Mouse (Mus musculus): ENCODE data around the gene Ppp5c. TPM values are rescaled to one million over a fixed set of nuclear protein-coding genes. Genes with fewer than 3 reads are reported as not detected.

Gene Ppp5c
- total and polyA plus RNA-seq, 3 experiments = 94.2 to 249 (median 178) TPM

DNA sequence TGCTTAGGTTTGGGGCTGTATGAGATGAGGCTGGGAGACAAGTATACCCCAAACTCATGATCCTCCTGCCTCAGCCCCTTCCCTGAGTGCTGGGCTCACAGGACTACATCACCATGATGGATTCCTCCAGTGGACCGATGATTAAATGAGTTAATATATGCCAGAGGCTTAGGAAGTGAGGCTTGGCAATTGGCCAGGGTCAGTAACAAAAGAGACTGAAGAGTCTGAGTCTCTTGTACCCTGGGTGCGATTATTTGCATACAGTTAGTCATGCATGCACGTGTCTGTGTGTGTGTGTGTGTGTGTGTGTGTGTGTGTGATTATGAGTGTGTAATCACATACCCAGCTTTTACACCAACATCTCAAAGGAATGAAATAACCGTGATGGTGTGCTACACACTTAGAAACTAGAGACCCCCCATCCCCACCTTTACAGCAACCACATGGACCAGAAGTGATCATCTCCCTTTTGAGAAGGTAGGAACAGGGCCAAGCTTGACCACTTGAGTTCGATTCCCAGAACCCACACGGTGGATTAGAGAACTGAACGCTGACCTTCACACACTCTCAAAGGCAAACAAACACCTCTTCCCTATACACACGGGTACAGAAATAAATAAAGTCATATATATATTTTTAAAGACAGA, 31.2 kb upstream of the Ppp5c start (continued):
- TF ChIP-seq POLR2AphosphoS2 (IDR thresholded peaks at IDR 0.05; ENCODE audit: low read length) (peak; percentile 61; the same call in 1 of the 2 replicates), NRF1 (IDR thresholded peaks at IDR 0.05; ENCODE audit: insufficient read depth, low read depth, low read length, poor library complexity, severe bottlenecking) (no peak)

- Histone ChIP-seq H3K9me3 (replicated peaks; ENCODE audit: insufficient read depth, low read length) (no peaks in the 10 kb centered on the region), H3K27ac (ENCODE audit: control insufficient read depth, low read depth, low read length) (peak overlapping the region; percentile 100), H3K9ac (ENCODE audit: control insufficient read depth, low read depth, low read length, poor library complexity, severe bottlenecking) (peak overlapping the region; percentile 87), H3K79me2 (ENCODE audit: control insufficient read depth, insufficient read depth, low read length, poor library complexity) (peaks cover 9% of the 10 kb centered on the region; the same call in 1 of the 2 replicates), H3K27me3 (ENCODE audit: control insufficient read depth in 1 of 2, insufficient read depth in 2 of 2, low read length in 2 of 2) (no peaks in the 10 kb centered on the region), H3K4me1 (ENCODE audit: control insufficient read depth in 1 of 2, insufficient read depth in 2 of 2, low read length in 2 of 2) (peaks cover 8 to 42% of the 10 kb centered on the region in 2 experiments), H3K4me3 (ENCODE audit: control insufficient read depth in 1 of 2, insufficient read depth in 1 of 2, low read depth in 2 of 2, low read length in 2 of 2) (peak overlapping the region; percentile 30 to 61), H3K36me3 (ENCODE audit: control insufficient read depth in 1 of 2, insufficient read depth in 2 of 2, low read length in 2 of 2) (peaks cover 0 to 29% of the 10 kb centered on the region in 2 experiments; a peak in 3 of 4 replicates)
- TF ChIP-seq ZMIZ1 (IDR thresholded peaks at IDR 0.05; ENCODE audit: low read depth, low read length) = 0 out of 2 replicates have a peak, but pooled peaks have one; percentile 44
- TF ChIP-seq POLR2AphosphoS2 (IDR thresholded peaks at IDR 0.05; ENCODE audit: low read length) = peak; percentile 64
- peak; percentile 79 for TF ChIP-seq ETS1 (IDR thresholded peaks at IDR 0.05; ENCODE audit: low read depth, low read length)
- peak; percentile 60 for TF ChIP-seq NELFE (IDR thresholded peaks at IDR 0.05; ENCODE audit: low read depth, low read length)
- peak; percentile 67 for TF ChIP-seq TBP (IDR thresholded peaks at IDR 0.05; ENCODE audit: low read depth, low read length)
- 0 out of 2 replicates have a peak, but pooled peaks have one; percentile 79 for TF ChIP-seq UBTF (IDR thresholded peaks at IDR 0.05; ENCODE audit: borderline replicate concordance, insufficient read depth, low read depth, low read length)
- TF ChIP-seq BHLHE40 (IDR thresholded peaks at IDR 0.05; ENCODE audit: borderline replicate concordance, low read depth, low read length) = no peak
- TF ChIP-seq MXI1 (IDR thresholded peaks at IDR 0.05; ENCODE audit: low read depth, low read length) = no peak
- TF ChIP-seq USF1 (IDR thresholded peaks at IDR 0.05; ENCODE audit: low read depth, low read length) = no peak
- TF ChIP-seq CTCF (IDR thresholded peaks at IDR 0.05 in 2 of 3, conservative IDR thresholded peaks at IDR 0.05 in 1 of 3; ENCODE audit: control insufficient read depth in 1 of 3, insufficient read depth in 1 of 3, low read depth in 2 of 3, low read length in 3 of 3, poor library complexity in 1 of 3, severe bottlenecking in 1 of 3) = peak in 2 of 3 experiments; percentile 41 to 52; a peak in 4 of 6 replicates
- peak; percentile 31; the same call in 1 of the 2 replicates for TF ChIP-seq MAZ (IDR thresholded peaks at IDR 0.05; ENCODE audit: low read depth, low read length)
- TF ChIP-seq CHD2 (IDR thresholded peaks at IDR 0.05; ENCODE audit: low read length) = peak; percentile 30; the same call in 1 of the 2 replicates
- TF ChIP-seq POLR2A (IDR thresholded peaks at IDR 0.05; ENCODE audit: control insufficient read depth in 1 of 2, insufficient read depth in 1 of 2, low read depth in 1 of 2, low read length in 2 of 2, poor library complexity in 1 of 2) = peak in 1 of 2 experiments; percentile 60; a peak in 2 of 4 replicates
- TF ChIP-seq EP300 (IDR thresholded peaks at IDR 0.05; ENCODE audit: low read depth in 1 of 2, low read length in 2 of 2) = 0 out of 4 replicates have a peak, but pooled peaks of 1 of the 2 experiments have one; percentile 25
- DNase-seq (ENCODE audit: low read depth, low spot score) = peak; percentile 85
Observed at GRCm38 (mm10) chr7:17058071-17058689, 30.5 kb upstream of the Ppp5c start.
